Mouse (Mus musculus) frontal cortex, adult (tissue): Measurements from ENCODE around the gene Ankfn1.
A peak's percentile ranks its signal among the peaks of the same experiment; 100 is the strongest.

ENCODE experiments used
- ATAC-seq: cut with Nextera tagmentation; 2 replicates; pipeline ENCODE4 v1.9.2; 2017; ENCODE audit warnings: mild to moderate bottlenecking, moderate library complexity, mixed read lengths; ENCODE audit not compliant: low TSS enrichment

Gene Ankfn1

GRCm38 (mm10) chr11:89579111-89579510 lies 198.3 kb downstream of the Ankfn1 start:
- no peak for ATAC-seq

- no peak for ATAC-seq
Observed at GRCm38 (mm10) chr11:89574269-89574838, 203.1 kb downstream of the Ankfn1 start.

- no peak for ATAC-seq
Observed at GRCm38 (mm10) chr11:89569391-89570145, 207.9 kb downstream of the Ankfn1 start.

GRCm38 (mm10) chr11:89568246-89568645 lies 209.2 kb downstream of the Ankfn1 start:
- ATAC-seq, result no peak

GRCm38 (mm10) chr11:89551441-89551840 lies 226.0 kb downstream of the Ankfn1 start:
- ATAC-seq, result no peak

GRCm38 (mm10) chr11:89550921-89551320 lies 226.5 kb downstream of the Ankfn1 start:
- ATAC-seq, result no peak

- no peak for ATAC-seq
Observed at GRCm38 (mm10) chr11:89548786-89549185, 228.7 kb downstream of the Ankfn1 start.

- ATAC-seq, result peak; percentile 95
Observed at GRCm38 (mm10) chr11:89546164-89546563, 231.3 kb downstream of the Ankfn1 start.

GRCm38 (mm10) chr11:89544856-89545817 lies 232.3 kb downstream of the Ankfn1 start:
- 0 out of 2 replicates have a peak, but pooled peaks have one; percentile 27 for ATAC-seq

GRCm38 (mm10) chr11:89538376-89538775 lies 239.1 kb downstream of the Ankfn1 start:
- ATAC-seq, result peak; percentile 83

GRCm38 (mm10) chr11:89527800-89528430 lies 249.5 kb downstream of the Ankfn1 start:
- no peak; the same call in 1 of the 2 replicates for ATAC-seq

- no peak for ATAC-seq
Observed at GRCm38 (mm10) chr11:89515501-89515901, 262.0 kb downstream of the Ankfn1 start.

- ATAC-seq, result no peak
Observed at GRCm38 (mm10) chr11:89508675-89509324, 268.7 kb downstream of the Ankfn1 start.

- ATAC-seq, result no peak
Observed at GRCm38 (mm10) chr11:89506595-89507245, 270.7 kb downstream of the Ankfn1 start.

GRCm38 (mm10) chr11:89505046-89505445 lies 272.4 kb downstream of the Ankfn1 start:
- no peak for ATAC-seq

GRCm38 (mm10) chr11:89501796-89502195 lies 275.7 kb downstream of the Ankfn1 start:
- no peak for ATAC-seq

- ATAC-seq, result no peak
Observed at GRCm38 (mm10) chr11:89500961-89501360, 276.5 kb downstream of the Ankfn1 start.

GRCm38 (mm10) chr11:89481084-89481483 lies 296.4 kb downstream of the Ankfn1 start:
- ATAC-seq, result no peak

GRCm38 (mm10) chr11:89476927-89477326 lies 300.5 kb downstream of the Ankfn1 start:
- no peak for ATAC-seq

GRCm38 (mm10) chr11:89476047-89476446 lies 301.4 kb downstream of the Ankfn1 start:
- no peak for ATAC-seq

- no peak for ATAC-seq
Observed at GRCm38 (mm10) chr11:89472871-89473270, 304.6 kb downstream of the Ankfn1 start.
